Mouse (Mus musculus): ENCODE data around the gene Tedc1.

The Tedc1 gene

GRCm38 (mm10) chr12:113214972-113215666 lies 58.9 kb downstream of the Tedc1 start:
- no peaks in the 10 kb centered on the region for H3K27me3 ChIP-seq (ENCODE audit: control insufficient read depth, insufficient read depth, low read length, poor library complexity, severe bottlenecking)
- DNase-seq (ENCODE audit: low read depth, low spot score) = no peak

More at GRCm38 (mm10) chr12:113214972-113215666, 58.9 kb downstream of the Tedc1 start:
- H3K36me3 ChIP-seq (ENCODE audit: control insufficient read depth, insufficient read depth, low read length, poor library complexity, severe bottlenecking) = no peaks in the 10 kb centered on the region

All from splenic B cell, adult 2 months (primary cell).